Mouse (Mus musculus) lung, embryonic 16.5 days (tissue): Measurements from ENCODE around the gene Thap7. TPM values are rescaled to one million over a fixed set of nuclear protein-coding genes. Genes with fewer than 3 reads are reported as not detected.
"Not testable (repeated sequence)": the region's sequence is repeated elsewhere in the genome, so short reads cannot be mapped to it uniquely, and the experiment has no call there.

Experiments used
- ATAC-seq: fragments of 200-750 bp; cut with Nextera tagmentation; 2 replicates; pipeline ENCODE4 v1.8.0; 2017; ENCODE audit warnings: low read depth, mild to moderate bottlenecking, moderate library complexity
- H3K27ac ChIP-seq: fragments of 300-500 bp; sonication (generic); 2 replicates; pipeline ENCODE4 v1.5.1; 2014; ENCODE audit warnings: mild to moderate bottlenecking, control low read depth, low read length
- H3K27me3 ChIP-seq: fragments of 300-500 bp; sonication (generic); 2 replicates; pipeline ENCODE4 v1.6.1; 2014; ENCODE audit warnings: low read depth, low read length, mixed read lengths; ENCODE audit not compliant: control insufficient read depth, insufficient read depth
- H3K36me3 ChIP-seq: fragments of 300-500 bp; sonication (generic); 2 replicates; pipeline ENCODE4 v1.6.1; 2014; ENCODE audit warnings: low read length; ENCODE audit not compliant: control insufficient read depth, insufficient read depth
- H3K4me1 ChIP-seq: fragments of 300-500 bp; sonication (generic); replicated peaks from 2 replicates; pipeline ENCODE4 v1.6.1; 2014; ENCODE audit warnings: low read length, mixed read lengths; ENCODE audit not compliant: control insufficient read depth, insufficient read depth
- H3K4me2 ChIP-seq: fragments of 300-500 bp; sonication (generic); 2 replicates; pipeline ENCODE4 v1.6.1; 2014; ENCODE audit warnings: low read depth, low read length, control low read depth
- H3K4me3 ChIP-seq: fragments of 300-500 bp; sonication (generic); 2 replicates; pipeline ENCODE4 v1.5.1; 2014; ENCODE audit warnings: mild to moderate bottlenecking, low read length, control low read depth
- H3K9ac ChIP-seq: fragments of 300-500 bp; sonication (generic); 2 replicates; pipeline ENCODE4 v1.6.1; 2014; ENCODE audit warnings: low read length, control low read depth
- H3K9me3 ChIP-seq: fragments of 300-500 bp; sonication (generic); 2 replicates; pipeline ENCODE4 v1.6.1; 2016; ENCODE audit warnings: low read length; ENCODE audit not compliant: control insufficient read depth
- WGBS: fragments of 180-500 bp; shearing (Covaris S2); extraction: QIAGEN DNeasy Blood & Tissue Kit; methylation state at CpG from one replicate; pipeline ENCODE4 v1.1.7; 2014; 5-methylcytosine and 5-hydroxymethylcytosine counted together
- polyA plus RNA-seq: library from polyadenylated mRNA; unstranded; fragments of >200 nt; fragmentation: Nextera tagmentation; extraction: Ambion mirVana; gene quantifications from 2 replicates; pipeline ENCODE4 v1.2.1, GENCODE M21; 2015

Gene Thap7
- polyA plus RNA-seq, 1 experiment from 2014 or later: 53.0 TPM

DNA sequence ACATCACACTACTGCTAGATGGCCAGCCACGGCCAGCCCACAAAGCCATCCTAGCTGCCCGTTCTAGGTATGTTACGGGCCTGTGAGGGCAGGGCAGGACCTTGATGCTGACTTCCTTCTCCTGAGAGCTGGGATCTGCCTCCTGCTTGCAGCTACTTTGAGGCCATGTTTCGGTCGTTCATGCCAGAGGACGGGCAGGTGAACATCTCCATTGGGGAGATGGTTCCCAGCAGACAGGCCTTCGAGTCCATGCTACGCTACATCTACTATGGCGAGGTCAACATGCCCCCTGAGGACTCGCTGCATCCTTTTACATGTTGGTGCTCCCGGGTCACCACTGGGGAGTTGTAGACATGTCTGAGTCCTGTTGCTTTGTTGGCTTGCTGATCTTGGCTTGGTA is 6.8 kb downstream of the Thap7 start:
- Histone ChIP-seq H3K27ac (no peak overlapping the region), H3K9ac (no peak overlapping the region), H3K36me3 (peaks cover 75% of the 10 kb centered on the region), H3K27me3 (no peaks in the 10 kb centered on the region), H3K4me1 (no peaks in the 10 kb centered on the region), H3K9me3 (no peaks in the 10 kb centered on the region), H3K4me3 (no peak overlapping the region), H3K4me2 (no peak overlapping the region)
- ATAC-seq: no peak
- 89% methylated on average over 11 of the region's 11 CpGs for WGBS

GRCm38 (mm10) chr16:17518910-17519309 is 12.0 kb downstream of the Thap7 start:
- Histone ChIP-seq H3K4me2 (no peak overlapping the region), H3K27ac (no peak overlapping the region), H3K36me3 (peaks cover 62% of the 10 kb centered on the region), H3K27me3 (no peaks in the 10 kb centered on the region), H3K9ac (no peak overlapping the region), H3K4me3 (no peak overlapping the region), H3K9me3 (no peaks in the 10 kb centered on the region), H3K4me1 (no peaks in the 10 kb centered on the region)
- 89% methylated on average over 2 of the region's 2 CpGs for WGBS
- ATAC-seq: no peak

GRCm38 (mm10) chr16:17511431-17511830 is 19.5 kb downstream of the Thap7 start:
- Histone ChIP-seq H3K9me3 (no peaks in the 10 kb centered on the region), H3K27ac (no peak overlapping the region), H3K36me3 (peaks cover 30% of the 10 kb centered on the region), H3K27me3 (no peaks in the 10 kb centered on the region), H3K4me2 (no peak overlapping the region), H3K9ac (no peak overlapping the region), H3K4me3 (no peak overlapping the region), H3K4me1 (peaks cover 16% of the 10 kb centered on the region)
- 90% methylated on average over 4 of the region's 4 CpGs for WGBS
- no peak for ATAC-seq

DNA sequence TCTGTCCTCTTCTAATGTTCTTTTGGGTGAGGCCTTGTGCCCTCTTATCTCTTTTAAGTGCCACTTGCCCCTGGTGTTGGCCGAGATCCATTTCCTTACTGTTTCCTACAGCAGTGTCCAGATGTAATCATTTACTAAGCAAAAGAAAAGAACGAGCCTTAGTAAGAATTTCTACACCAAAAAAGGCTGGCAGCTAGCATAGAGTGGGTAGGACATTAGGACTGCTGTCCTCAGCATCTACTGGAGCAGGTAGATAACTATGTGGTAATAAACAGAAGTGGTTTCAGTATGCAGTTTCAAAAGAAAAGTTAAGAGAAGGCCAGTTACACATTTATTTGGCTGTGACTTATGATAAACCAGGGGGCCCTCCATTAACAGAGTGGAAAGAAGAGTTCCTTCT is 20.2 kb downstream of the Thap7 start:
- Histone ChIP-seq H3K4me1 (peaks cover 16% of the 10 kb centered on the region), H3K27me3 (no peaks in the 10 kb centered on the region), H3K9me3 (no peaks in the 10 kb centered on the region), H3K4me3 (no peak overlapping the region; the same call in 1 of the 2 replicates), H3K36me3 (peaks cover 23% of the 10 kb centered on the region), H3K4me2 (no peak overlapping the region), H3K27ac (no peak overlapping the region), H3K9ac (no peak overlapping the region)
- no peak for ATAC-seq
- 36% methylated on average over 2 of the region's 2 CpGs for WGBS

- ATAC-seq: no peak
- 0 out of 2 replicates have a peak overlapping the region, but pooled peaks have one; percentile 39 for H3K27ac ChIP-seq
- H3K27me3 ChIP-seq: no peaks in the 10 kb centered on the region
- peaks cover 16% of the 10 kb centered on the region for H3K4me1 ChIP-seq
- no peak overlapping the region for H3K9ac ChIP-seq
- H3K36me3 ChIP-seq: peaks cover 22% of the 10 kb centered on the region
- H3K4me2 ChIP-seq: peak overlapping the region; percentile 67; the same call in 1 of the 2 replicates
- H3K9me3 ChIP-seq: no peaks in the 10 kb centered on the region
- WGBS: 98% methylated on average over 2 of the region's 2 CpGs
- peak overlapping the region; percentile 87 for H3K4me3 ChIP-seq
These were observed 20.8 kb downstream of the Thap7 start for GRCm38 (mm10) chr16:17510143-17510542.

GRCm38 (mm10) chr16:17509240-17509597 is 21.7 kb downstream of the Thap7 start:
- no peak for ATAC-seq
- Histone ChIP-seq H3K27me3 (no peaks in the 10 kb centered on the region), H3K4me1 (peaks cover 16% of the 10 kb centered on the region), H3K9me3 (no peaks in the 10 kb centered on the region), H3K27ac (no peak overlapping the region; the same call in 1 of the 2 replicates), H3K4me2 (peak overlapping the region; percentile 67), H3K9ac (peak overlapping the region; percentile 82), H3K36me3 (peaks cover 22% of the 10 kb centered on the region), H3K4me3 (peak overlapping the region; percentile 87)
- 5% methylated on average over 9 of the region's 9 CpGs for WGBS

- ATAC-seq: peak; percentile 97
These were observed 22.2 kb downstream of the Thap7 start, which contains the start of gene Lztr1 for GRCm38 (mm10) chr16:17508546-17509239. Gene Lztr1, plus strand, starts transcription at chr16:17508688.

GRCm38 (mm10) chr16:17508031-17508430 is 22.9 kb downstream of the Thap7 start:
- Histone ChIP-seq H3K4me1 (peaks cover 16% of the 10 kb centered on the region), H3K27ac (peak overlapping the region; percentile 93), H3K9ac (peak overlapping the region; percentile 82), H3K36me3 (peaks cover 13% of the 10 kb centered on the region), H3K4me2 (peak overlapping the region; percentile 67), H3K4me3 (peak overlapping the region; percentile 87)
- WGBS: 26% methylated on average over 3 of the region's 3 CpGs
- not testable (repeated sequence) for ATAC-seq, H3K9me3 ChIP-seq, H3K27me3 ChIP-seq

More at GRCm38 (mm10) chr16:17508546-17509239, 22.2 kb downstream of the Thap7 start, which contains the start of gene Lztr1:
- Histone ChIP-seq H3K27me3 (no peaks in the 10 kb centered on the region), H3K4me3 (peak within 1 kb of the TSS; percentile 87), H3K9me3 (no peaks in the 10 kb centered on the region), H3K4me2 (peak within 1 kb of the TSS; percentile 67), H3K27ac (peak within 1 kb of the TSS; percentile 93), H3K4me1 (peaks cover 16% of the 10 kb centered on the region), H3K36me3 (peaks cover 19% of the 10 kb centered on the region), H3K9ac (peak within 1 kb of the TSS; percentile 82)
- under 1% methylated on average over 50 of the region's 50 CpGs for WGBS

- H3K36me3 ChIP-seq: peaks cover 4% of the 10 kb centered on the region
- WGBS: 73% methylated on average over 5 of the region's 5 CpGs
- ATAC-seq: no peak
These were observed 23.9 kb downstream of the Thap7 start for GRCm38 (mm10) chr16:17507018-17507552.

More at GRCm38 (mm10) chr16:17507018-17507552, 23.9 kb downstream of the Thap7 start:
- Histone ChIP-seq H3K4me1 (peaks cover 16% of the 10 kb centered on the region), H3K27me3 (no peaks in the 10 kb centered on the region), H3K27ac (no peak overlapping the region), H3K4me3 (no peak overlapping the region), H3K9ac (no peak overlapping the region), H3K4me2 (no peak overlapping the region), H3K9me3 (no peaks in the 10 kb centered on the region)
